Mouse (Mus musculus) midbrain, postnatal 0 days (tissue): ENCODE data around the gene Zfp459. TPM values are rescaled to one million over a fixed set of nuclear protein-coding genes. Genes with fewer than 3 reads are reported as not detected.
A peak's percentile ranks its signal among the peaks of the same experiment; 100 is the strongest.
"Not testable (repeated sequence)": the region's sequence is repeated elsewhere in the genome, so short reads cannot be mapped to it uniquely, and the experiment has no call there.

Experiments used
- ATAC-seq: fragments of 200-750 bp; cut with Nextera tagmentation; 2 replicates; pipeline ENCODE4 v1.8.0; 2017; ENCODE audit warnings: moderate number of reproducible peaks, mild to moderate bottlenecking, moderate TSS enrichment, moderate library complexity; ENCODE audit not compliant: low FRiP score
- DNase-seq: peaks from one replicate; pipeline ENCODE4 v3.0.0-alpha.2; 2015; ENCODE audit warnings: low spot score
- H3K27ac ChIP-seq: fragments of 300-500 bp; sonication (generic); 2 replicates; pipeline ENCODE4 v1.5.1; 2014; ENCODE audit warnings: low read depth, mild to moderate bottlenecking, low read length, mixed read lengths
- H3K27me3 ChIP-seq: fragments of 300-500 bp; sonication (generic); 2 replicates; pipeline ENCODE4 v1.6.1; 2014; ENCODE audit warnings: low read length, control low read depth, mixed read lengths; ENCODE audit not compliant: insufficient read depth
- H3K36me3 ChIP-seq: fragments of 300-500 bp; sonication (generic); 2 replicates; pipeline ENCODE4 v1.6.1; 2014; ENCODE audit warnings: low read length, control low read depth, mixed read lengths; ENCODE audit not compliant: insufficient read depth
- H3K4me1 ChIP-seq: fragments of 300-500 bp; sonication (generic); 2 replicates; pipeline ENCODE4 v1.6.1; 2014; ENCODE audit warnings: mild to moderate bottlenecking, control low read depth, antibody characterized with exemption, low read length, mixed read lengths; ENCODE audit not compliant: insufficient read depth
- H3K4me2 ChIP-seq: fragments of 300-500 bp; sonication (generic); 2 replicates; pipeline ENCODE4 v1.6.1; 2014; ENCODE audit warnings: low read depth, mild to moderate bottlenecking, low read length, mixed read lengths; ENCODE audit not compliant: poor library complexity, severe bottlenecking
- H3K4me3 ChIP-seq: fragments of 300-500 bp; sonication (generic); 2 replicates; pipeline ENCODE4 v1.5.1; 2014; ENCODE audit warnings: low read depth, mild to moderate bottlenecking, low read length, moderate library complexity
- H3K9ac ChIP-seq: fragments of 300-500 bp; sonication (generic); replicated peaks from 2 replicates; pipeline ENCODE4 v1.6.1; 2014; ENCODE audit warnings: mild to moderate bottlenecking, low read length, moderate library complexity, mixed read lengths; ENCODE audit not compliant: poor library complexity, severe bottlenecking
- H3K9me3 ChIP-seq: fragments of 300-500 bp; sonication (generic); 2 replicates; pipeline ENCODE4 v1.6.1; 2016; ENCODE audit warnings: low read length, control low read depth
- CTCF ChIP-seq: IDR thresholded peaks from 2 replicates; pipeline ENCODE4 v1.5.1; 2016; ENCODE audit warnings: antibody characterized with exemption, mild to moderate bottlenecking
- WGBS: fragments of 180-500 bp; shearing (Covaris S2); extraction: QIAGEN DNeasy Blood & Tissue Kit; methylation state at CpG from one replicate; pipeline ENCODE4 v1.1.7; 2014; 5-methylcytosine and 5-hydroxymethylcytosine counted together
- polyA plus RNA-seq: library from polyadenylated mRNA; unstranded; fragments of >200 nt; fragmentation: Nextera tagmentation; extraction: Ambion mirVana; gene quantifications from 2 replicates; pipeline ENCODE4 v1.2.1, GENCODE M21; 2015
- total RNA-seq: library from RNA; depleted of rRNA; stranded (reverse); fragments of >200 nt; gene quantifications from 2 replicates; pipeline ENCODE4 v1.2.3, GENCODE M21; 2014; rRNA removed

Gene Zfp459
- total and polyA plus RNA-seq, 2 experiments from 2014 or later, result 1.2 to 6.0 TPM

GRCm38 (mm10) chr13:67413634-67414033 is 7.6 kb downstream of the Zfp459 start:
- peak; percentile 61 for TF ChIP-seq CTCF
- not testable (repeated sequence) for ATAC-seq

GRCm38 (mm10) chr13:67399183-67399903 is 21.9 kb downstream of the Zfp459 start, which contains the start of gene Zfp429:
Gene Zfp429 (minus strand): TSS chr13:67399819.
- peak within 1 kb of the TSS; percentile 30 for H3K9ac ChIP-seq
- H3K4me1 ChIP-seq, H3K27me3 ChIP-seq, H3K27ac ChIP-seq, H3K36me3 ChIP-seq, H3K9me3 ChIP-seq: not testable (repeated sequence)
- WGBS, result 5% methylated on average over 14 of the region's 16 CpGs
- peak within 1 kb of the TSS; percentile 61 for H3K4me2 ChIP-seq
- DNase-seq (peak; percentile 75), ATAC-seq (peak; percentile 91)
- H3K4me3 ChIP-seq, result peak within 1 kb of the TSS; percentile 56

More at GRCm38 (mm10) chr13:67413634-67414033, 7.6 kb downstream of the Zfp459 start:
- WGBS, result 63% methylated on average over 3 of the region's 3 CpGs
- H3K4me2 ChIP-seq, H3K4me1 ChIP-seq, H3K4me3 ChIP-seq, H3K27me3 ChIP-seq, H3K9ac ChIP-seq, H3K27ac ChIP-seq, H3K36me3 ChIP-seq, H3K9me3 ChIP-seq: not testable (repeated sequence)
- peak; percentile 3 for DNase-seq

DNA sequence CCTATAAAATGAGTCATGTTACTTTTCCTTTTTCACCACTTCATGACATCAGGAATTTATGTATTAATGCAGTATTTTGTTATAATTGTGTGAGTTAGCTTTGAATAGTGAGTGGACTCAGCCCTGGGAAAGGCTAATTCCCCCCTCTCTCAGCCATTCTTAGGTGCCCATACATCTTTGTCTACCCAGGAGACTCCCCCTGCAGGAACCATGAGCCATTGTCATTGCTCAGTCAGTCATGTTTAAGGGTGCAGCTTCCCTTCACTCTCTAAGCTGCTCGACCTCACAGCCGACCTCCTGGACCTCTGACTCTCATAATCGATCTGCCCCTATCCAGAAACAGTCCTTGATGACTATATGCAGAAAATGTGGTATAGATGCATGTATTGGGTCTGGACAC is 45.0 kb downstream of the Zfp459 start:
- H3K4me2 ChIP-seq, H3K27ac ChIP-seq, H3K4me3 ChIP-seq, H3K4me1 ChIP-seq, DNase-seq, H3K9me3 ChIP-seq, H3K9ac ChIP-seq, H3K27me3 ChIP-seq, ATAC-seq, H3K36me3 ChIP-seq: not testable (repeated sequence)
- 74% methylated on average over 3 of the region's 3 CpGs for WGBS

GRCm38 (mm10) chr13:67375050-67375911 is 45.9 kb downstream of the Zfp459 start, which contains the start of the genes Gm28041 and Zfp456:
Gene Gm28041 (minus strand): TSS chr13:67375733.
Gene Zfp456 (minus strand): TSS chr13:67375810.
- H3K27ac ChIP-seq, H3K9me3 ChIP-seq, H3K4me1 ChIP-seq, H3K36me3 ChIP-seq, H3K27me3 ChIP-seq, H3K9ac ChIP-seq: not testable (repeated sequence)
- Histone ChIP-seq H3K4me2 (peak within 1 kb of the TSS; percentile 53), H3K4me3 (peak within 1 kb of the TSS; percentile 35)
- peak; percentile 82 for ATAC-seq
- 24% methylated on average over 13 of the region's 15 CpGs for WGBS
- DNase-seq, result peak; percentile 48

DNA sequence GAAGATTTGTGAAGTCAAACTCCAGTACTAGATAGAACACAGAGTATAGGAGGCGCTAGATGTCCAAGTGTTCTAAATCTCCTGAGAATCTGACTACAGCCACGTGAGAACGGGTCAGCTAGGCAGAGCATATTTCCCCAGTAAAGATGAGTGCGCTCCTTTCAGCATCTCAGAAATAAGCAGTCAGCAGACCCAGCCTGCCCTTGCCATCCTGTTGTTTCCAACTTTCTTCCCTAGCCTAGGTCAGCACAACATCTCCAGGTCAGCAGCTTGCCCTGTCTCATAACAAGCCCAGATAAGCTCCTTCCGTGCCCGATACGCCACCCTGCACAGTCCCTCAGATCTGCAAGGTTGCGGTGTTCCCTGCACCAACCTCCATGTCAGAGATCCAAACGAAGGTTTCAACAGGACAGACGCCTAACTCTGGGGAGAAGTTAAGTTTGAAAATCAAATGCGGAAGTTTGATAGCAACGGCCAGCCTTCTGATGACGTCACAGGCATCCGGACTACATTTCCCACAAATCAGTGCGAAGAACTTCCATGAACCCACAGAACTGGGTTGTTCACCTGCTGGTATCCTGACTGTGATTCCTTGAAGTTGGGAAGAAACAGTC is 61.0 kb downstream of the Zfp459 start, which contains the start of the genes Gm28044 and Zfp953:
TSS of gene Gm28044 (minus strand) at position 406 of the 614 bp plus-strand sequence.
TSS of gene Zfp953 (minus strand) at position 475 of the 614 bp plus-strand sequence.
- WGBS, result under 1% methylated on average over 15 of the region's 15 CpGs
- Histone ChIP-seq H3K4me1 (0 out of 2 replicates have a peak, but pooled peaks cover 2% of the 10 kb centered on the region), H3K9me3 (no peaks in the 10 kb centered on the region), H3K4me3 (peak within 1 kb of the TSS; percentile 80), H3K36me3 (no peaks in the 10 kb centered on the region), H3K27ac (no peak within 1 kb of the TSS), H3K27me3 (no peaks in the 10 kb centered on the region), H3K9ac (peak within 1 kb of the TSS; percentile 63), H3K4me2 (peak within 1 kb of the TSS; percentile 78)
- peak; percentile 36 for TF ChIP-seq CTCF
- DNase-seq (peak; percentile 93), ATAC-seq (peak; percentile 94)

Other genes starting within 250 kb of the Zfp459 start
- 2.5 and 9.4 TPM in 2 replicates for gene Rsl1, start 248.2 kb downstream of the Zfp459 start, total RNA-seq
- 2.3 and 3.4 TPM in 2 replicates for gene Rsl1, start 248.2 kb downstream of the Zfp459 start, polyA plus RNA-seq
- 2.6 and 4.0 TPM in 2 replicates for gene Zfp455, start 226.9 kb downstream of the Zfp459 start, total RNA-seq
- 0.83 and 1.6 TPM in 2 replicates for gene Zfp455, start 226.9 kb downstream of the Zfp459 start, polyA plus RNA-seq
- 13.0 and 15.7 TPM in 2 replicates for gene Zfp458, start 143.0 kb downstream of the Zfp459 start, total RNA-seq
- 3.6 and 3.7 TPM in 2 replicates for gene Zfp458, start 143.0 kb downstream of the Zfp459 start, polyA plus RNA-seq
- 1.3 and 2.8 TPM in 2 replicates for gene Zfp457, start 114.9 kb downstream of the Zfp459 start, total RNA-seq
- gene Zfp457, start 114.9 kb downstream of the Zfp459 start, polyA plus RNA-seq, result 0.44 and 0.49 TPM in 2 replicates
- 2.5 and 2.6 TPM in 2 replicates for gene Zfp595, start 88.8 kb downstream of the Zfp459 start, total RNA-seq
- gene Zfp595, start 88.8 kb downstream of the Zfp459 start, polyA plus RNA-seq, result 0.48 and 0.60 TPM in 2 replicates
- gene Gm28044, start 60.9 kb downstream of the Zfp459 start, total RNA-seq, result not detected in 2 replicates
- gene Gm28044, start 60.9 kb downstream of the Zfp459 start, polyA plus RNA-seq, result not detected in 2 replicates
- gene Zfp953, start 60.8 kb downstream of the Zfp459 start, total RNA-seq, result 0.71 and 1.3 TPM in 2 replicates
- 0.13 and 0.22 TPM in 2 replicates for gene Zfp953, start 60.8 kb downstream of the Zfp459 start, polyA plus RNA-seq
- 2.9 TPM in 1 of 2 replicates, not detected in the other for gene Gm28041, start 45.7 kb downstream of the Zfp459 start, total RNA-seq
- not detected in 2 replicates for gene Gm28041, start 45.7 kb downstream of the Zfp459 start, polyA plus RNA-seq
- 0.94 and 1.2 TPM in 2 replicates for gene Zfp456, start 45.6 kb downstream of the Zfp459 start, total RNA-seq
- gene Zfp456, start 45.6 kb downstream of the Zfp459 start, polyA plus RNA-seq, result 0.13 and 0.19 TPM in 2 replicates
- gene Zfp429, start 21.6 kb downstream of the Zfp459 start, total RNA-seq, result 1.7 and 2.5 TPM in 2 replicates
- 0.89 and 1.1 TPM in 2 replicates for gene Zfp429, start 21.6 kb downstream of the Zfp459 start, polyA plus RNA-seq
- gene Zfp874a, start 30.2 kb upstream of the Zfp459 start, total RNA-seq, result 4.7 and 6.4 TPM in 2 replicates
- 3.9 and 4.4 TPM in 2 replicates for gene Zfp874a, start 30.2 kb upstream of the Zfp459 start, polyA plus RNA-seq
- 6.3 and 12.0 TPM in 2 replicates for gene Zfp874b, start 62.8 kb upstream of the Zfp459 start, total RNA-seq
- gene Zfp874b, start 62.8 kb upstream of the Zfp459 start, polyA plus RNA-seq, result 2.3 and 2.5 TPM in 2 replicates
- gene Zfp58, start 79.1 kb upstream of the Zfp459 start, total RNA-seq, result 3.8 and 6.5 TPM in 2 replicates
- gene Zfp58, start 79.1 kb upstream of the Zfp459 start, polyA plus RNA-seq, result 4.1 and 4.4 TPM in 2 replicates
- gene Gm26965, start 104.7 kb upstream of the Zfp459 start, total RNA-seq, result 0.27 TPM in 1 of 2 replicates, not detected in the other
- gene Gm26965, start 104.7 kb upstream of the Zfp459 start, polyA plus RNA-seq, result 0.20 TPM in 1 of 2 replicates, not detected in the other
- gene Zfp87, start 104.8 kb upstream of the Zfp459 start, total RNA-seq, result 35.8 and 36.8 TPM in 2 replicates
- 26.2 and 31.9 TPM in 2 replicates for gene Zfp87, start 104.8 kb upstream of the Zfp459 start, polyA plus RNA-seq
- 21.7 and 22.5 TPM in 2 replicates for gene Zfp748, start 132.4 kb upstream of the Zfp459 start, total RNA-seq
- gene Zfp748, start 132.4 kb upstream of the Zfp459 start, polyA plus RNA-seq, result 7.1 and 8.1 TPM in 2 replicates
- gene Zfp729b, start 188.3 kb upstream of the Zfp459 start, total RNA-seq, result 9.4 and 11.6 TPM in 2 replicates
- 3.4 and 4.1 TPM in 2 replicates for gene Zfp729b, start 188.3 kb upstream of the Zfp459 start, polyA plus RNA-seq
- gene Gm49345, start 216.4 kb upstream of the Zfp459 start, total RNA-seq, result not detected in 2 replicates
- gene Gm49345, start 216.4 kb upstream of the Zfp459 start, polyA plus RNA-seq, result 1.5 and 1.9 TPM in 2 replicates
- gene Zfp729a, start 216.4 kb upstream of the Zfp459 start, total RNA-seq, result 5.6 and 8.5 TPM in 2 replicates
- gene Zfp729a, start 216.4 kb upstream of the Zfp459 start, polyA plus RNA-seq, result 1.8 and 1.9 TPM in 2 replicates